Mouse (Mus musculus) hindbrain, embryonic 16.5 days (tissue): ENCODE measurements around the gene Lck. TPM values are rescaled to one million over a fixed set of nuclear protein-coding genes. Genes with fewer than 3 reads are reported as not detected.
"Not testable (repeated sequence)": the region's sequence is repeated elsewhere in the genome, so short reads cannot be mapped to it uniquely, and the experiment has no call there.

ENCODE experiments used
- ATAC-seq: fragments of 200-750 bp; cut with Nextera tagmentation; 2 replicates; pipeline ENCODE4 v1.8.0; 2017; ENCODE audit warnings: moderate TSS enrichment, moderate library complexity
- H3K27ac ChIP-seq: fragments of 300-500 bp; sonication (generic); 2 replicates; pipeline ENCODE4 v1.5.1; 2014; ENCODE audit warnings: low read depth, mild to moderate bottlenecking, control low read depth, low read length, moderate library complexity
- H3K27me3 ChIP-seq: fragments of 300-500 bp; sonication (generic); replicated peaks from 2 replicates; pipeline ENCODE4 v1.6.1; 2014; ENCODE audit warnings: low read length; ENCODE audit not compliant: control insufficient read depth, insufficient read depth
- H3K36me3 ChIP-seq: fragments of 300-500 bp; sonication (generic); 2 replicates; pipeline ENCODE4 v1.6.1; 2014; ENCODE audit warnings: mild to moderate bottlenecking, low read length, moderate library complexity, mixed read lengths; ENCODE audit not compliant: control insufficient read depth, insufficient read depth
- H3K4me1 ChIP-seq: fragments of 300-500 bp; sonication (generic); 2 replicates; pipeline ENCODE4 v1.6.1; 2014; ENCODE audit warnings: low read depth, low read length; ENCODE audit not compliant: control insufficient read depth, insufficient read depth
- H3K4me2 ChIP-seq: fragments of 300-500 bp; sonication (generic); 2 replicates; pipeline ENCODE4 v1.6.1; 2014; ENCODE audit warnings: mild to moderate bottlenecking, low read length, control low read depth, moderate library complexity
- H3K4me3 ChIP-seq: fragments of 300-500 bp; sonication (generic); 2 replicates; pipeline ENCODE4 v1.5.1; 2014; ENCODE audit warnings: mild to moderate bottlenecking, low read length, control low read depth, moderate library complexity
- H3K9ac ChIP-seq: fragments of 300-500 bp; sonication (generic); 2 replicates; pipeline ENCODE4 v1.6.1; 2014; ENCODE audit warnings: low read depth, mild to moderate bottlenecking, control low read depth, low read length, moderate library complexity
- H3K9me3 ChIP-seq: fragments of 300-500 bp; sonication (generic); 2 replicates; pipeline ENCODE4 v1.6.1; 2014; ENCODE audit warnings: mild to moderate bottlenecking, low read length, moderate library complexity; ENCODE audit not compliant: control insufficient read depth
- WGBS: fragments of 180-500 bp; shearing (Covaris S2); extraction: QIAGEN DNeasy Blood & Tissue Kit; methylation state at CpG from one replicate; pipeline ENCODE4 v1.1.7; 2014; 5-methylcytosine and 5-hydroxymethylcytosine counted together
- polyA plus RNA-seq: library from polyadenylated mRNA; unstranded; fragments of >200 nt; fragmentation: Nextera tagmentation; extraction: Ambion mirVana; gene quantifications from 2 replicates; pipeline ENCODE4 v1.2.1, GENCODE M21; 2015

Gene Lck
- polyA plus RNA-seq, 1 experiment from 2014 or later: 13.9 TPM

DNA sequence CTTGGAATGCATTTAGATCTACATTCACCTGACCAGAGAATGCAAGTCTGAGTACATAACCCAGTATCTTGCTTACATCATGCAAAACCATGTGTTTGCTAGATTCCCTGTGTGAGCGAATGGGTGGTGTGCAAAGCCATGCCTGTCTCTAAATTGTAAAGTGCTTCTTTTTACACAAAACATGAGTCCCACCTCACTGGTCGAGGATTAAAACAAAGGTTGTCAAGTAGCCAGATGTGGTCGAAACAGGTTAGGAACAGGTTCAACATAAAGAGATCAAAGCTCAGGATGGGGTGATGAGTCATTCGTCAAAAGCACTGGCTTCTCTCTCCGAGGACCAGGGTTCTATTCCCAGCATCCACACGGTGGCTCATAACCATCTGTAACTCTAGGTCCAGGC lies 8.3 kb downstream of the Lck start:
- Histone ChIP-seq H3K27me3 (no peaks in the 10 kb centered on the region), H3K4me1 (no peaks in the 10 kb centered on the region), H3K4me3 (no peak overlapping the region), H3K4me2 (no peak overlapping the region), H3K9me3 (no peaks in the 10 kb centered on the region), H3K27ac (no peak overlapping the region), H3K36me3 (no peaks in the 10 kb centered on the region), H3K9ac (no peak overlapping the region)
- 90% methylated on average over 6 of the region's 6 CpGs for WGBS
- ATAC-seq: no peak

DNA sequence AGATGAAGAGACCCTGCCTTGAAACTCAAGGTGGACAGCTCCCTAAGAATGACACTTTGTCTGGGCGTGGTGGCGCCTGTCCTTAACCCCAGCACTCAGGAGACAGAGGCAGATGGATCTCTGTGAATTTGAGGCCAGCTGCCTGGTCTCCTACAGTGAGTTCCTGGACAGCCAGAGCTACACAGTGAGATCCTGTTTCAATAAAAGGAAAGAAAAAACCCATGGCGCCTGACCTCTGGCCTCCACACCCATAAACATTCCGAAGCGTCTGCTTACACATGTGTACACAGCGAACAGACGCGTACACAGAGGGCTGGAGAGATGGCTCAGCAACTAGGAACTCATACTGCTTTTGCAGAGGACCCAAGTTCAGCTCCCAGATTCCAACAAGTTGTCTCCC lies 9.7 kb downstream of the Lck start:
- no peaks in the 10 kb centered on the region for H3K9me3 ChIP-seq
- H3K4me2 ChIP-seq: no peak overlapping the region
- no peaks in the 10 kb centered on the region for H3K27me3 ChIP-seq
- no peak overlapping the region for H3K4me3 ChIP-seq
- no peaks in the 10 kb centered on the region for H3K36me3 ChIP-seq
- H3K9ac ChIP-seq: no peak overlapping the region
- 72% methylated on average over 8 of the region's 8 CpGs for WGBS
- H3K4me1 ChIP-seq: no peaks in the 10 kb centered on the region
- H3K27ac ChIP-seq: no peak overlapping the region
- no peak for ATAC-seq

DNA sequence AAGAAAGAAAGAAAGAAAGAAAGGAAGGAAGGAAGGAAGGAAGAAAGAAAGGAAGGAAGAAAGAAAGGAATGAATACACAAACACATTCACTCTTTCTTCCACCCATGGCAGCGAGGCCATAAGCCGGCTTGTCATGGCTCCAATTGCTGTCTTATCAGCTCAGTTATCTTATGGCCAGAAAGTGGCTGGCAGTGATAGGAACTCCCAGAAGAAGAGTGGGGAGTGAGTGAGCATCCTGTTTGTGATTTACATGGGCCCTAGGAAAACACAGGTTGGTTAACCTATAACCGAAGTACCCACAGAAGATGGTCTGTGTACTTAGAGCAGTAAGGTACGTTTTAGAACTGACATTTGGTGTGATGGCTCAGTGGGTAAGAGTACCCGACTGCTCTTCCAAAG lies 12.3 kb downstream of the Lck start:
- Histone ChIP-seq H3K4me3 (no peak overlapping the region), H3K36me3 (no peaks in the 10 kb centered on the region), H3K27me3 (no peaks in the 10 kb centered on the region), H3K4me2 (no peak overlapping the region), H3K9me3 (no peaks in the 10 kb centered on the region), H3K9ac (no peak overlapping the region), H3K27ac (no peak overlapping the region), H3K4me1 (peaks cover 4% of the 10 kb centered on the region; the same call in 1 of the 2 replicates)
- ATAC-seq: no peak
- 89% methylated on average over 5 of the region's 5 CpGs for WGBS

DNA sequence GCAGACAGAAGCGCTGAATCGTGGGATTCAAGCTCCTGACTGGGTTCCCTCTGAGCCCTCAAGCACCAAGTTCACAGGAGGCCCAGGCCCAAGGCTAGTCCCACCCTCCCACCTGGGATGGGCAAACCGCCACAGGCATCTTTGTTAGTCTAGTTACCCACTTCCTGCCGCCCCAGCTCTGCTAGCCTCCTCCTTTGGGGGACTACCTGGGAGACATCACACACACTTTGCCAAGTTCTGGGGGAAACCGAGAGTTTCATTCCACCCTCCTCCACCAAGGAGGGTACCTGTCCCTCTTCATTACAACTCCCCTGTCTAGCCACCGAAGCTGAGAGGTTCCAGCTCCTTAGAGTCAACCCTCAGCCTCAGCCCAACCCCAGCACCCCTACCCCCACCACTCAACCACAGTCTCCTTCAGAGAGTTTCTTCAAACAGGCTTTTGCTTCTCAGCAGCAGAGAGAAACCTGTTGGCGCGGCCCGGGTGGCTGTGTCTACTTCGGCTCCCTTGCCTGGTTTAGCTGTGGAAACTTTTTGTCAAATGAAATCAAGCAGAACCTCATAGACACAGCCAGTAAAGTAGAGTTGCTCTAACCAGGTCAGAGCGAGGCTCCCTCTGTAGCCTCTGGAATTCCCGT lies 15.0 kb downstream of the Lck start:
- Histone ChIP-seq H3K4me1 (peaks cover 4% of the 10 kb centered on the region), H3K4me2 (no peak overlapping the region), H3K9ac (no peak overlapping the region), H3K27ac (no peak overlapping the region), H3K36me3 (no peaks in the 10 kb centered on the region), H3K4me3 (no peak overlapping the region), H3K27me3 (no peaks in the 10 kb centered on the region), H3K9me3 (no peaks in the 10 kb centered on the region)
- ATAC-seq: no peak
- 86% methylated on average over 12 of the region's 12 CpGs for WGBS

DNA sequence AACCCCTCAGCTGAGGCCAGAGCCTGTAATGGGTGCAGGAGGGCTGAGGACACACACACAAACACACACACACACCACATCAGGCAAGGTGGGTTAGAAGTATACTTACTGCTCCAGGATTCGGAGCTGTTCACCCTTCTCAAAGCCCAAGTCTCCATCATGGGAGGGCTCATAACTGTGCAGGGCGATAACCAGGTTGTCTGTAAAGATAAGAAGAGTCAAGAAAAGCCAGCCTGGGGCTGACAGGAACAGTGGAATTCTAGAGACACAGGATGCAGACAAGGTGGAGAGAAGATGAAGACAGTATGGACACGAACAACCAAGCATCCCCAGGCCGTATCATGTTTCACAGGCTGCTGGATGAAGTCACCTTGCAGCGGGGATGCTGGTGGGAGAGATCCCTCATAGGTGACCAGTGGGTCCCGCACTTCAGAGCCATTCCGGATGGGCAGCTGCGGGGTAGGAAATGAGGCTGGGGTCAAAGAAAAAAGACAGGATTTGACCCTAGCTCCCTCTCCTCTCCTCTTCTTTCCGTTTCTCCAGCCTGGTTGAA lies 16.1 kb downstream of the Lck start:
- H3K9ac ChIP-seq: no peak overlapping the region
- no peak for ATAC-seq
- H3K27me3 ChIP-seq: no peaks in the 10 kb centered on the region
- WGBS: 84% methylated on average over 9 of the region's 9 CpGs
- H3K27ac ChIP-seq: no peak overlapping the region; the same call in none of the 2 replicates
- H3K9me3 ChIP-seq: no peaks in the 10 kb centered on the region
- H3K36me3 ChIP-seq: no peaks in the 10 kb centered on the region
- H3K4me2 ChIP-seq: peak overlapping the region; percentile 86
- peaks cover 4% of the 10 kb centered on the region for H3K4me1 ChIP-seq
- no peak overlapping the region for H3K4me3 ChIP-seq

- Histone ChIP-seq H3K27me3 (no peaks in the 10 kb centered on the region), H3K9me3 (no peaks in the 10 kb centered on the region), H3K27ac (peak overlapping the region; percentile 45), H3K4me3 (peak overlapping the region; percentile 54), H3K9ac (peak overlapping the region; percentile 70), H3K36me3 (no peaks in the 10 kb centered on the region), H3K4me2 (peak overlapping the region; percentile 86), H3K4me1 (peaks cover 4% of the 10 kb centered on the region)
- ATAC-seq: peak; percentile 83
- WGBS: 8% methylated on average over 33 of the region's 33 CpGs
Observed at GRCm38 (mm10) chr4:129556532-129557223, 16.8 kb downstream of the Lck start.

DNA sequence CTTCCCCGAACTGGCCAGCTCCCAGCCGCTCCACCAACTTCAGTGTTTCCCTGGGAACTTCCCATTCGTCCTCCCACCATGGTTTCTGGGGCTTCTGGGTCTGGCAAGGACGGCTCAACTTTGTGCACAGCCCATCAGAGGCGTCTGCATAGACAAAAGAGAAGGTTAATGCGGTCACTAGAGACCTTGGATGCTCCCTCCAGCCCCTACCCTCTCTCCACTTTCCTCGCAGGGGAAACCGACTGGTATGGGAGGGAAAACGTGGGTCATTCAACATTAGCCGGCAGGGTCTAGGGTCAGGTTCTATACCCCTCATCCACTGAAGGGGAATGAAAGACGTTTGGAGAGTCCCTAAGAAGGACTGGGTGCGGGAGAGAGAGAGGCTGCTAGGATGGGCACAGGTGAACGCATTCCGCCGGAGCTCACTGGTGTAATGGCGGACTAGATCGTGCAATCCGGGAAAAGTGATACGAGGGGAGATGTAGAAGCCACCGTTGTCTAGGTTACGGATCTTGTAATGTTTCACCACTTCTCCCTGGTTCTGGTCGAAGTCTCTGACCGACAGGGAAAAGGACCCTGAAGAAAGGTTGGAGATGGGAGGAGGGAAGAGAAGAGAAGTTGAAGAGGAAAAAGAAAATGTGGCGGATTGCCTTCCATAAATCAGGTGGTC lies 17.4 kb downstream of the Lck start:
- Histone ChIP-seq H3K27ac (peak overlapping the region; percentile 79), H3K4me3 (peak overlapping the region; percentile 54), H3K9ac (peak overlapping the region; percentile 70), H3K4me2 (peak overlapping the region; percentile 86), H3K27me3 (no peaks in the 10 kb centered on the region), H3K36me3 (no peaks in the 10 kb centered on the region), H3K9me3 (no peaks in the 10 kb centered on the region), H3K4me1 (peaks cover 4% of the 10 kb centered on the region)
- ATAC-seq: peak; percentile 79
- 1% methylated on average over 24 of the region's 24 CpGs for WGBS

DNA sequence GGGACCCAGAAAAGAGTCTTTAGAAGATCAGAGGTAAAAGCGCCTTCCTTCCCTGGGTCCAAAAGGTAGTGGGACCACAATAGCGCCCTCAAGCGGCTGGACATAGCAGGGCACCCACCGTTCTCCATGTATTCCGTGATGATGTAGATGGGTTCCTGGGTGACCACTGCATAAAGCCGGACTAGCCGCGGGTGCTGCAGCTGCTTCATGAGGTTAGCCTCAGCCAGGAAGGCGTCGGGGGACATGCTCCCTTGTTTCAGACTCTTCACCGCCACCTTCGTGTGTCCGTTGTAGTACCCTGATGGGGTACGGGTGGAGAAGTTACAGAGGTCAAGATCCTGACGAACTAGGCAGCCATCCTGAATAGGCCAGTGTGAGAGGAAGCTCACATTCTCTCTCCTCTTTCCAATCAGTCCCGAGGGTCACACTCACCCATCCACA lies 18.0 kb downstream of the Lck start:
- ATAC-seq: peak; percentile 27
- no peaks in the 10 kb centered on the region for H3K36me3 ChIP-seq
- no peaks in the 10 kb centered on the region for H3K9me3 ChIP-seq
- 2% methylated on average over 16 of the region's 16 CpGs for WGBS
- H3K27ac ChIP-seq: peak overlapping the region; percentile 79; the same call in 1 of the 2 replicates
- peak overlapping the region; percentile 86 for H3K4me2 ChIP-seq
- peak overlapping the region; percentile 54 for H3K4me3 ChIP-seq
- H3K4me1 ChIP-seq: peaks cover 4% of the 10 kb centered on the region
- H3K9ac ChIP-seq: peak overlapping the region; percentile 70
- H3K27me3 ChIP-seq: no peaks in the 10 kb centered on the region

- H3K27ac ChIP-seq, H3K9ac ChIP-seq, H3K9me3 ChIP-seq, H3K4me3 ChIP-seq, H3K4me2 ChIP-seq, H3K27me3 ChIP-seq, ATAC-seq, H3K36me3 ChIP-seq, H3K4me1 ChIP-seq: not testable (repeated sequence)
- 46% methylated on average over 5 of the region's 6 CpGs for WGBS
Observed at GRCm38 (mm10) chr4:129554512-129554911, 18.9 kb downstream of the Lck start.
